Mouse (Mus musculus) cerebellum, adult 2 months (tissue): ENCODE results near the gene Nubpl. TPM values are rescaled to one million over a fixed set of nuclear protein-coding genes. Genes with fewer than 3 reads are reported as not detected.
"Not testable (repeated sequence)": the region's sequence is repeated elsewhere in the genome, so short reads cannot be mapped to it uniquely, and the experiment has no call there.

Experiments
- DNase-seq, 2 experiments: peaks; one replicate each; pipeline ENCODE4 v3.0.0; 2021
- H3K27ac ChIP-seq: fragments of 200-500 bp; 2 replicates; pipeline ENCODE4 v1.5.1; 2012; ENCODE audit warnings: low read length, control low read depth, inconsistent platforms; ENCODE audit not compliant: insufficient read depth
- H3K27me3 ChIP-seq: fragments of 200-500 bp; 2 replicates; pipeline ENCODE4 v1.6.1; 2012; ENCODE audit warnings: inconsistent platforms, mild to moderate bottlenecking, low read length, moderate library complexity; ENCODE audit not compliant: control insufficient read depth, insufficient read depth
- H3K4me1 ChIP-seq: fragments of 200-500 bp; 2 replicates; pipeline ENCODE4 v1.6.1; 2011; ENCODE audit warnings: low read length; ENCODE audit not compliant: control insufficient read depth, insufficient read depth
- H3K4me3 ChIP-seq: fragments of 200-500 bp; replicated peaks from 2 replicates; pipeline ENCODE3; 2011; ENCODE audit warnings: mild to moderate bottlenecking, low read depth, low read length, control low read depth; ENCODE audit not compliant: insufficient read depth
- CTCF ChIP-seq: fragments of 200-500 bp; IDR thresholded peaks from 2 replicates; pipeline ENCODE4 v1.5.1; 2011; ENCODE audit warnings: low read depth, mild to moderate bottlenecking, control low read depth, low read length, moderate library complexity, borderline replicate concordance; ENCODE audit not compliant: insufficient read depth
- POLR2A ChIP-seq: fragments of 200-500 bp; IDR thresholded peaks from 2 replicates; pipeline ENCODE4 v1.6.1; 2011; ENCODE audit warnings: low read length, control low read depth, borderline replicate concordance; ENCODE audit not compliant: insufficient read depth
- WGBS: fragments of 180-500 bp; shearing (Covaris S2); methylation state at CpG from one replicate; pipeline ENCODE4 v1.1.7; 2018; 5-methylcytosine and 5-hydroxymethylcytosine counted together
- polyA plus RNA-seq: library from polyadenylated mRNA; depleted of rRNA; stranded (reverse); fragments of >200 nt; gene quantifications from 2 replicates; pipeline ENCODE4 v1.2.3, GENCODE M21; 2012

The Nubpl gene
- polyA plus RNA-seq, 1 experiment = 3.6 TPM

DNA sequence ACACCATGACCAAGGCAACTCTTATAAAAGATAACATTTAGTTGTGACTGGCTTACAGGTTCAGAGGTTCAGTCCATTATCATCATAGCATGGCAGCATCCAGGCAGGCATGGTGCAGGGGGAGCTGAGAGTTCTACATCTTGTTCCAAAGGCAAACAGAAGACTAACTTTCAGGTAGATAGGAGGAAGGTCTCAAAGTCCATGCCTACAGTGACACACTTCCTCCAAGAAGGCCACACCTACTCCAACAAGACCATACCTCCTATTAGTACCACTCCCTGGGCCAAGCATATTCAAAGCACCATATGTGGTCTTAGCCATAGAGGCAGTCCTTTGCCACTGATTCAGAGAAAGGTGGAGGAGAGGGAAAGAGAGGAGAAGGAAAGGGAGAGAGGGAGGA lies 113.6 kb downstream of the Nubpl start:
- DNase-seq = no peak

DNA sequence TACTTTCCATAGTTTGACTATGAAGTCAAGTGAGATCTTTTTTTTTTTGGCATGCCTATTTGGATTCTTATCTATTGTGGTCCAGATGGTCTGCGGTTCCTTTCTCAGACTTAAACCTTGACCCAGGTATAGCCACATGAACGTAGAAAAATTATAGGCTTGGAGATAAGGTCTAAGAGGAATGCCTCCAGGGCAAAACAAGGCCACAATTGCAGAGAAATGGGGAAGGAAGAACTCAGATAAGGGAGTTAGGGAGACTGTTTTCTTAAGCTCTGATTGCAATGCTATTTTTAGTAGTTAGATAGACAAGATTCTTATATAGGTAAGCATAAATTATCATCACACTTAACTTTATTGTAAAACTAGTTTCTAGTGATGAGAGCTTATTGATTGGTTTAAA lies 117.3 kb downstream of the Nubpl start:
- TF ChIP-seq POLR2A (no peak), CTCF (no peak)
- Histone ChIP-seq H3K4me3 (no peak overlapping the region), H3K27me3 (no peaks in the 10 kb centered on the region), H3K27ac (no peak overlapping the region), H3K4me1 (no peaks in the 10 kb centered on the region)
- DNase-seq = no peak
- 75% methylated on average over 2 of the region's 2 CpGs for WGBS

More for the DNA sequence above, 113.6 kb downstream of the Nubpl start:
- H3K27me3 ChIP-seq = no peaks in the 10 kb centered on the region
- H3K27ac ChIP-seq = no peak overlapping the region
- H3K4me3 ChIP-seq = no peak overlapping the region
- TF ChIP-seq POLR2A (no peak), CTCF (no peak)
- H3K4me1 ChIP-seq = no peaks in the 10 kb centered on the region

DNA sequence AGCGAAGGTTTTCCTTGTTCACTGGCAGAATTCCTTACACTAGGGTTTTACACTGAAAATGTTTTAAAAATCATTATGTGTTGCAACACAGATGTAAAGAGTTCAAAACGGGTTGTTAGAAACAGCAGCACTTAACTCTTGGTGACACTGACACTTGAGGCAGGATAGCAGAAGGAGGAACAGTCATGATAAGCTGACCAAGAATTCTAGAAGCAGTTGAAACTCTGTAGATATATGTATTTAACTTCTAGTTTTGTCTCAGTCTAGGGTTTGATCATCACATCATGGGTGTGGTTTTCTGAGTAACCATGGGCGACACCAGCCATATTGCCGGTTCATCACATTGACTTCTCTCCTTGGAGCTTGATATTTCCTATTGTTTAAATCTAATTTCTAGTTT lies 127.4 kb downstream of the Nubpl start:
- DNase-seq = no peak
- Histone ChIP-seq H3K4me3 (no peak overlapping the region), H3K4me1 (no peaks in the 10 kb centered on the region), H3K27me3 (no peaks in the 10 kb centered on the region), H3K27ac (no peak overlapping the region)
- no peak for TF ChIP-seq CTCF
- no peak for TF ChIP-seq POLR2A
- WGBS = 89% methylated on average over 4 of the region's 4 CpGs

DNA sequence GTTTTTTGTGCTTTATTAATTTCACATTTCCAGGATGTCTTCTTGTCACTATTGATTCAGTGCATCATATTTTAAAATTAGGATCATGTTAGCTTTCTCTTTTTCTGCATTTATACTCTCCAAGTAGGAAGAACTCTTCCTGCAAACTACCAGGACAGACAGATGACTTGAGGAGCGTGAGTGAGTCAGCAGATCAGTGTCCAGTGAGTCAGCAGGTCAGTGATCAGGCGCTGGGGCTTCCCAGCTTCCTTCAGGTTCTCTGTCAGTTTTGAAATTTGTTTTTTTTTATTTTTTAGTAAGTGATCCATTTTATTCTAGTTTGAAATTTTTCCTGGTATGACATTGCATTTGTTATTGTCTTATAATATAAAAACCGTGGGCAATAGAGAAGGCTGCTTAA lies 131.2 kb downstream of the Nubpl start:
- Histone ChIP-seq H3K4me1 (no peaks in the 10 kb centered on the region), H3K4me3 (no peak overlapping the region), H3K27ac (no peak overlapping the region), H3K27me3 (no peaks in the 10 kb centered on the region)
- TF ChIP-seq POLR2A (no peak), CTCF (no peak)
- WGBS = 97% methylated on average over 3 of the region's 3 CpGs
- no peak for DNase-seq

DNA sequence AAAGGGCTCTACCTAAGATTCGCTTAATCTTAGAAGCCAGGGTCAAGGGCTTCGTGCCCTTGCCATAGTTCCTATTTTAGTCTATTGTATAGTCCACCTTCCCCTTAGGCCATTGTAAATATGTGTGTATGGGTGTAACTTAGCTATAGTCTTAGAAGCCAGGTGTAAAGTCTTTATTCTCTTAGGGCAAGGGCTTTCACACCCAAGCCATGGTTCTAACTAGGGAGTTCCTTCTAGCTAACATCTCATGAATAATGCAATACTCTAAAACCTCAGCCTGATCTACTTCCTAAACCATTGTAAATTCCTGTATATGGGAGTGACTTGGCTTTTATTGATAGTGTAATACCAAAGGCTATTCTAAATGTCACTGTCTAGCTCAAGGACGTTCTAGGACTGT lies 134.4 kb downstream of the Nubpl start:
- not testable (repeated sequence) for H3K4me1 ChIP-seq, H3K27me3 ChIP-seq, H3K27ac ChIP-seq, H3K4me3 ChIP-seq, DNase-seq
- WGBS = 93% methylated on average over 3 of the region's 3 CpGs

DNA sequence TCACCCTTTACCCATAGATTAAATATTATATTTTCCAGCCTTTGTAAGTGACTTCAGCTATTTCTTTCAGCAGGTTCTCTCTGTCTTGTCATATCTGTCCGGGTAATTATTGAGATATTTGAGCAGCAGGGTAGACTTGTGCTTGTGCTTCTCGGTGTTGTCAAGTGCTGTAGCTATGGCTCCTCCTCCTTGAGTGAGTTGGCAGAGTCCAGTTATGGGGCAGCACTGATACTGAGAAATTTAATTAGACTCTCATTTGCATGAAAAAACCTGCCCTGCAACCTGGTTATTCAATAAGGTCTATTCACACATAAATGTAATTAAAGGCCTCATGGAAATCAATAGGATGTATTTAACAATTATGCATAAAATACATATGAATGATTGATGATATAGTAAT lies 145.2 kb downstream of the Nubpl start:
- Histone ChIP-seq H3K4me1 (no peaks in the 10 kb centered on the region), H3K4me3 (no peak overlapping the region), H3K27ac (no peak overlapping the region), H3K27me3 (no peaks in the 10 kb centered on the region)
- TF ChIP-seq POLR2A (no peak), CTCF (no peak)
- 48% methylated on average over 2 of the region's 2 CpGs for WGBS
- no peak for DNase-seq

DNA sequence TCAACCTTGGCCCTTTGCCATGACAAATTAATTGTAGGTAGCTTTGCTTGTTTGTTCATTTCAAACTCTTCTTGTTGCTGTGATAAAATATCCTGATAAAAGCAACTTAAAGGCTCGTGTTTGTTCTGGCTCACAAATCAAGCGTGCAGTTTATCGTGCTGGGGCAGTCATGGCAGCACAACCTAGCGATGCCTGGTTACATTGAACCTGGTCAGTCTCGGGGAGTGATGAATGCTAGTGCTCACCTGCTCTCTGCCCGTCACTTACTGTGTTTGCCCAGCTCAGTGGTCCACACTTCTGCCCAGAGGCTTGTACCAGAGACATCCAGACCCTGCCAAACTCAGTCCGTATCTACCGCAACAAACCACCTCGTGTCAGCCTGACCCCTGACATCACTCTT lies 149.9 kb downstream of the Nubpl start:
- Histone ChIP-seq H3K4me3 (no peak overlapping the region), H3K4me1 (no peaks in the 10 kb centered on the region), H3K27me3 (no peaks in the 10 kb centered on the region), H3K27ac (no peak overlapping the region)
- no peak for DNase-seq
- TF ChIP-seq POLR2A (no peak), CTCF (no peak)
- 87% methylated on average over 9 of the region's 9 CpGs for WGBS

DNA sequence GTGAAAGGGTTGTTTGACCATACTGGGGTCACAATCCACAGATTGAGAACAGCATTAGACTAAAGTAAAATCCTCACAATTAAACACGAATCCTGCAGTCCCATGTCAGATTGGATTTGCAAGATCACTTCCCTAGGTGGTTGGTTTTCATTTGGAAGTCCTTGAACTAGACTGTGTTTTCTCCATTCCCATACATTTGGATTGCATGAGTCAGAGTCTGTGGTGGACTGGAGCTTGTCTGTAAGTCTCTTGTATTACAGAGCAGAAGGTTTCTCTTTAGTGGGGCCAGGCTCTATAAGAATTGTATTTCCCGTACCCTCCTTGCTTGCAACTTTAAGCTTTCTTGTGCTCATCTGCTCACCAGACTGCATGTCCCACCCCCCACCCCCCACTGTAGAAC lies 151.0 kb downstream of the Nubpl start:
- WGBS = 78% methylated on average over 2 of the region's 2 CpGs
- Histone ChIP-seq H3K4me1 (no peaks in the 10 kb centered on the region), H3K4me3 (no peak overlapping the region), H3K27me3 (no peaks in the 10 kb centered on the region), H3K27ac (no peak overlapping the region)
- no peak for TF ChIP-seq POLR2A
- no peak for TF ChIP-seq CTCF
- DNase-seq = no peak

DNA sequence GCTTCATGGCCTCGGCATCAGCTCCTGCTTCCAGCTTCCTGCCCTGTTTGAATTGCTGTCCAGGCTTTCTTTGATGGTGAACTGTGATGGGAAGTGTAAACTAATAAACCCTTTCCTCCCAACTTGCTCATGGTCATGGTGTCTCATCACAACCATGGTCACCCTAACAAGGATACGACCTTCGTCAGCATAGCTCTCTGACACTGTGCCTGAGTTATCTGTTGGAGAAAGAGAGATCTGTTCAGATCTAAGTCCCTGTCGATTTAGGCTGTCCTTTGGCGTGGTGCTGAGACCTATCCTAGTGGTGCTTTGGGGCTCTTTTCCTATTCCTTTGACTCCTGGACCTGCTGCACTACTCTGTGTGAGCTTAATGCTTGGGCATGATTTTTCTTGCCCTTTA lies 156.6 kb downstream of the Nubpl start:
- 89% methylated on average over 5 of the region's 5 CpGs for whole genome bisulfite sequencing
- DNase-seq = no peak
- H3K27ac ChIP-seq = no peak overlapping the region
- no peak overlapping the region for H3K4me3 ChIP-seq
- H3K27me3 ChIP-seq = no peaks in the 10 kb centered on the region
- H3K4me1 ChIP-seq = no peaks in the 10 kb centered on the region
- no peak for TF ChIP-seq CTCF
- no peak for TF ChIP-seq POLR2A

DNA sequence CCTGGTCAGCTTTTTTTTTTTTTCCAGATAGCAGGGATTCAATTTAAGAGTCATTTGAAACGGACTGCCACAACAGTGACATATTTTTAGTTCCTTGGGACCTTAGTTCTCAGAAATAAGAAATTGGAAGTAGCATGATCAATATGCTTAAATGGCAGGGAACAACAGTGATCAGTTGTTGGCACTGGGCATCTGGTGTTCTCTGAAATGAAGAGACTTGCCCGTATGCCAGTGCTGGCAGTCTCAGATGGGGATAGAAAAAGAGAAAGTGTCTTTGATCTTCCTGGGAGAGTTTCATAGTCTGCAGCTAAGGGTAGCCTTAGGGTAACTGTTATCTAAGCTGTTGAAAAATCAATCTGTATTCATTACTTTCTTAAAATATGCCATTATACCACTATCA lies 170.6 kb downstream of the Nubpl start:
- Histone ChIP-seq H3K4me3 (no peak overlapping the region), H3K27ac (no peak overlapping the region), H3K27me3 (no peaks in the 10 kb centered on the region), H3K4me1 (no peaks in the 10 kb centered on the region)
- 60% methylated on average over 2 of the region's 2 CpGs for WGBS
- TF ChIP-seq CTCF = no peak
- TF ChIP-seq POLR2A = no peak
- DNase-seq = no peak
